Mouse (Mus musculus) urinary bladder, postnatal 25 days (tissue): ENCODE data around the gene Idh1.

Experiments
- DNase-seq: peaks from one replicate; pipeline ENCODE4 v3.0.0; 2022; ENCODE audit warnings: low spot score

Gene Idh1

DNA sequence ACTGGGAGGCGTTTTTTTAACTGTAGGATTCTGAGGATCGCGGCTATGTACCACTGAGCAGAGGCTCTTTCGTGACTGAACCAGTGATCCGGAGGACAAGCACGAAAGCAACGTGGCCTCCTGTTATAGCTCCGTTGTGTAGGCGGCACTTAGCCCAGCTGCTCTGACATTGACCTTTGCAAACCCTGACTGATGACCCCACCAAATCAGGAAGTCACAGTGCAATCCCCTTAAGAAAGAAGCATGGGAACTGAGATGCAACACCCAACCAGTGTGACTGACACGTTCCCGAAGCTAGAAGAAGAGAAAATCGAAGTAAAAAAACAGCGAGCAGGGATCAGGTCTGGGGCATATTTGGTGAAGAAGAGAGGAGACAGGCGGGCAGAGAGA is 73.5 kb downstream of the Idh1 start:
- no peak for DNase-seq

DNA sequence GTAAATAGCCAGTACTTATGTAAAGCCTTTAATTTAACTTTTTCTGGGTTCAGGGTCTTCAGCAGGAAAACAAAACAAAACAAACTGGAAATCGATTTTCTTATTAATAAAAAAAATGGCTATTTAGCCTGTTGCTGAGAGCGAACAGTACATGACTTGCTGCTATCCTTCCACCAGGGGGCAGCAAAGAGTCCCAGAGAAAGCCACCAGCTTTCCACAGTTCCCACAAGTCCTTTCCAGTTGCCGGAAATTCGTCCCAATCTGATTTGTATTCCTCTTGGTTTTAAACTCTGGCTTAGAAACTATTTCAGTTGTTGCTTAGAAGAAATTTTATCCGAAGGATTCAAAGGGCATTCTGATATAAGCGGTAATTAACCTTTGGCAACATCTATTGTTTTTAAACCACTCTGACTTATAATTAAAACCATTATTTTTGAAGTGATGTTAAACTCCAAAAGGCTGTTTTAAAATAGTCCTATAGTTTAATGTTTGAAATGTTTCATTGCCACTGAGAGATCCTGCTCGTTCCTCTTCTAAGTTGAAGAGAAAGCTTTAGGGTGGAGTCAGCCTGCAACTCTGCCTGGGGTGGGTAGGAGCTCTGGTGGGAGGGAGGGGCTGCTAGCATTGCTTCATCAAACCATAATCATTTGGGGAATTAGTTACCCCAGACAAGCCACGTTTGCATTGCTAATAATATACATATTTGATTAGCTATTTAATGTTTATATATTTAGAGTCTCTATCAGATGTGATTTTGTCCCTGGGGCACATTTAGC is 74.1 kb downstream of the Idh1 start:
- DNase-seq = peak; percentile 74

DNA sequence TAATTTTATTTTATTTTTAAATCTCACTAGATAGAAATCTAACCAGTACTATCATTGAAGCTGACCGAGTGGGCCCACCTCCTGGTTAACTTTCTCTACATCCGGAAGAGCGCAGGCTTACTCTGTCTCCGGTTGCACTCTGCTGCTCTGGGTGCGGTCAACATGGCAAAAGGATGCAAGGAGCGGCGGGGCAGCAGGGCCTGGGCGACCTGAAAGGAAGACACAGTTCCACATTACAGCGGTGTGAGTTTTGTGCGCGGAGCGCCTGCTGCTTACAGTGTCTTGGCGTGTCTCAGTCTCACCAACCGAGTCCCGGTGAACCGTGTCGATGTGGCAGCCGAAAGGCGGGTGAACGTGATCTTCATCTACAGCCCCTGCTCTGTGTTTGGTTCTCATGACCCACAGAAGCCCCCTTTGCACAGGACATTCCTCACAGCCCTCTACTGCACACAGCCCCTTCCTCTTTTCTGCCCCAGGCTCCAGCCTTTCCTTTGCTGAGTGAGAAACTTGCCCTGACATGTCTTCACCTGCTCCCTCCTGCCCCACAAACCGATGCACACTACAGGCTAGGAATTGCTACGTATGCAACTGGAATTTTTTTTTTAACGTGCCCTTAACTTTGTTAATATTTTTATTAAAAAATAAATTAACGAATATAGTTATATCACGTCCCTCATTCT is 76.4 kb downstream of the Idh1 start:
- no peak for DNase-seq

DNA sequence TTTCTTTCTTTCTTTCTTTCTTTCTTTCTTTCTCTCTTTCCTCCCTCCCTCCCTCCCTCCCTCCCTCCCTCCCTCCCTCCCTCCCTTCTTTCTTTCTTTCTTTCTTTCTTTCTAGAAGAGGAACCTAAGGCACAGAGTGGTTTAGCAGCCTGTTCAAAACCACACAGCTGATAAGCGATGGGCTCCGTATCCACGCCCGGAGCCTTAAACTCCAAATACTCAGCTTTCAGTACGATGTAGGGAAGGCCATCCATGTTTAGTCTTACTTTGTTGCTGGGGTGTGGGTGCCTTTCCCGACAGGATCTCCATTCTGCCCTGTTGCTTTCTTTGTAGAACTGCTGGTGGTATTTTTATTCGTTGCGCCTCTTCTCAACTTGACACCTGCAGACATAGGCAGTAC is 77.1 kb downstream of the Idh1 start:
- DNase-seq = no peak
